Mouse (Mus musculus): ENCODE results near the gene Ppp1r10. TPM values are rescaled to one million over a fixed set of nuclear protein-coding genes. Genes with fewer than 3 reads are reported as not detected.
"Not testable (repeated sequence)": the region's sequence is repeated elsewhere in the genome, so short reads cannot be mapped to it uniquely, and the experiment has no call there.

Gene Ppp1r10
- total RNA-seq, 2 experiments from 2014 or later: 15.6 to 34.8 TPM

DNA sequence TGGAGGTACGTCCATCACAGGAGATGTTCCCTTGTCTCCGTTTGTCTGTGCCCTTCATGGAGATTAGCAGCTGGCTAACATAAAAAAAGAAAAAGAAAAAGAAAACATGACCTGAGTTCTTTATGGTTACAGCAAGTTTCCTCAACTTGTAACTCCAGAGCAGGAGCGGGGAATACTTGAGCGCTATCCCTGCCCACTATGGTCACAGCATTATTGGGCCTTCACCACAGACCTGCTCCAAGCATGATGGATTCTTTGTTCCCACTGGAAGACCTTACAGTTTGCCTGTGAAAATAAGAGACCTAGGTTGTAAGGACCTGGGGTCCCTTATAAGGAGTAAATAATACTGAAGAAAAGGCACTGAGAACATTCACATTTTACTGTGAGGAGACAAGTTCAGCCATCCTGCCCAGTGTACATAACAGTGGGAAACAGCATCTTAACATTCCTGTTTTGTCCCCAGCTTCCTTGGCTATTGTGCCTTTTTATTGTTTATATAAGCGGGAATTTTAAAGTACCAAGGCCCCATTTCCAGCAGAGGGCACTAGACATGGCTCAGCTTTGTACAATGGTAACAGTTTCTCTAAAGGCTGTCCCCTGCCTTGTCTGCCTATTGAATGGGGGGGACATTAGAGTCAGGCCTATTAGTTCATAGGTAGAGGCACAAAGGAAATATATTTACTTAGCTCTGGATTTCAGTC is 4.8 kb downstream of the Ppp1r10 start:
- intact Hi-C loops (cut with DNase I): no loop called here
- no peak for DNase-seq
- Histone ChIP-seq H3K27ac (peak overlapping the region; percentile 94; the same call in 1 of the 2 replicates), H3K4me3 (no peak overlapping the region; the same call in 1 of the 2 replicates)
- peak; percentile 67 for TF ChIP-seq CTCF (IDR thresholded peaks at IDR 0.05)

DNA sequence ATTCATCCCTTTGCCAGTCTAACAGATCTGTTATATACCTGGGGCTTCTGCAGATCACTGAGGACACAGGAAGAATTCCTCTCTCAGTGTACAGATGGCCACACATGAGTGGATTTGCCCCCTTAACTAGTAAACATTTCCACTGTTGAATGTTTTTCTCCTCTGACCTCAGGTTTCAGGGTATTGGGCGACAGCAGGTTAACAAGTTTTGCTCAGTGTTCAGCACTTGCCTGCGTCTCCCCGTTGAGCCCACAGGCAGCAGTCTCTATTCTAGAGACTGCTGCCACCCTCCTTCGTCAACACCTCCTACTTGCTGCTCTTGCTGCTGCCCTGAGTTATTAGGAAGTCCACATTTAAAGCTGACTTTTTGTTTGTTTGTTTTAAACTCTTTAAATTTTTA is 5.5 kb downstream of the Ppp1r10 start:
- Histone ChIP-seq H3K4me3 (no peak overlapping the region), H3K27ac (peak overlapping the region; percentile 94; the same call in 1 of the 2 replicates)
- no peak for TF ChIP-seq CTCF (IDR thresholded peaks at IDR 0.05)
- DNase-seq: no peak
- intact Hi-C loops (cut with DNase I): no loop called here

DNA sequence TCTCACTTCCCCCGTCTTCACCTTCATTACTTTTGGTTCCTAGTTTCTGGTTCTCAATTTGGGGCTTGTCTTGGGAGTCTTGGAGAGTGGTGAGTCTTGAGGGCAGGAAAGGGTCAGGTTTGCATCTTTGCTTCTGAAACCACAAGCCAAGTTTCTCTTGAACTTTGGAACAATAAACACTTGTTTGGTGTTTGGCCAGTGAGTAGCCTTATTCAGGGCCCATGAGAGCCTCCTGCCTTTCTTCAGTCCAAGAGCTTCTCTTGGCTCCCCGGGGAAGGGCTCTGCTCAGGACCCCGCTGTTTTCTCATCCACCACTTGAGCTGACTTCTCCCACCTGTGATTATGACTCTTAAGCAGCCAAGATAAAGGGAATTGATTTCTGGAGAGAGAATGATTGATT is 6.3 kb downstream of the Ppp1r10 start:
- no peak overlapping the region for H3K4me3 ChIP-seq
- intact Hi-C loops (cut with DNase I): no loop called here
- TF ChIP-seq CTCF (IDR thresholded peaks at IDR 0.05): no peak
- peak overlapping the region; percentile 29; the same call in 1 of the 2 replicates for H3K27ac ChIP-seq
- DNase-seq: no peak

DNA sequence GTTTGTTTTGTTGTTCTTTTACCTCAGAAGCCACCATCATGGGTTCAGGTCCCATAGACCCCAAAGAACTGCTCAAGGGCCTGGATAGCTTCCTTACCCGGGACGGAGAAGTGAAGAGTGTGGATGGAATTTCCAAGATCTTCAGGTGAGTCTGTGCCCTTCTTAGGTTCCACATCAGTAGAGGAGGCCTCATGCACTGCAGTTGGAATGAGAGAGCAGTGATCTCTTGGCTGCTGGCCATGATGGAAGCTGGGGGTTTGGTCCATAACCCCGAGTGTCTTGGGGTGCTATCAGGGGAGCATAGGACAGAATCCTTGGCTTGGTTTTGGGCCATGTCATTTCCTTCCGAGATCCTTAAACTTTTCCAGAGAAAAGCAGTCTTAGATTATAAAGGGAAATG is 7.0 kb downstream of the Ppp1r10 start:
- Histone ChIP-seq H3K4me3 (no peak overlapping the region), H3K27ac (no peak overlapping the region; the same call in 1 of the 2 replicates)
- intact Hi-C loops (cut with DNase I): no loop called here
- no peak for DNase-seq
- no peak for TF ChIP-seq CTCF (IDR thresholded peaks at IDR 0.05)

DNA sequence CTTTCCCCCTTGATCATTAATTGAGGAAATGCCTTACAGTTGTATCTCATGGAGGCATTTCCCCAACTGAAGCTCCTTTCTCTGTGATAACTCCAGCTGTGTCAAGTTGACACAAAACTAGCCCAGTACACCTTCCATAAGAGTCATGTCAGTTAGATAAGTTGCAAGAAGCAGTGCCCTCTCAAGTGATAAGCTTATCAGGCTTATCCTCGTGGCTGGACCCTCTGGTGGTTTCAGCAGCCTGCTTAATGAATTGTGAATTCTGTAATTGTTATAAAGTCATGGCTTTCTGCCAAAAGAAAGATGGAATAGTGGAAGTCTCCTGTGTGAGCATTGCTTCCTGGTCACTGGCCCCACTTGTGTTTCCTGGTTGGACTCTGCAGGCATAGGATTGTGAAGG is 11.2 kb downstream of the Ppp1r10 start:
- DNase-seq: no peak
- intact Hi-C loops (cut with DNase I): no loop called here
- H3K27ac ChIP-seq: no peak overlapping the region
- TF ChIP-seq CTCF (IDR thresholded peaks at IDR 0.05): no peak
- H3K4me3 ChIP-seq: no peak overlapping the region

DNA sequence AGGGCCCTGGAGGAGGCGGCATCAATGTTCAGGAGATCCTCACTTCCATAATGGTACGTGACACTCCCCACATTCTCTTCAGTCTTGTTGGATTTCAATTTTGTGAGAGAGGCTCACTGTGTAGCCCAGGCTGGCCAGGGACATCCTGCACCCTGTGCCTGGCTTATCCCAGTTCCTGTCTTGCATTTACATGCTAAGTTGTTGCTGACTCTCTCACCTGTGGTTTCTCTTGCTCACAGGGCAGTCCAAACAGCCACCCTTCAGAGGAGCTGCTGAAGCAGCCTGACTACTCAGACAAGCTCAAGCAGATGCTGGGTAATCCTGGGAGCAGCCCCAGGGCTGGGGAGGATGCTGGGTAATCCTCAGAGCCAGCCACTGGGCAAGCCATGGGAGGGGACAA is 13.3 kb downstream of the Ppp1r10 start:
- DNase-seq: no peak
- no peak for TF ChIP-seq CTCF (IDR thresholded peaks at IDR 0.05)
- intact Hi-C loops (cut with DNase I): no loop called here

DNA sequence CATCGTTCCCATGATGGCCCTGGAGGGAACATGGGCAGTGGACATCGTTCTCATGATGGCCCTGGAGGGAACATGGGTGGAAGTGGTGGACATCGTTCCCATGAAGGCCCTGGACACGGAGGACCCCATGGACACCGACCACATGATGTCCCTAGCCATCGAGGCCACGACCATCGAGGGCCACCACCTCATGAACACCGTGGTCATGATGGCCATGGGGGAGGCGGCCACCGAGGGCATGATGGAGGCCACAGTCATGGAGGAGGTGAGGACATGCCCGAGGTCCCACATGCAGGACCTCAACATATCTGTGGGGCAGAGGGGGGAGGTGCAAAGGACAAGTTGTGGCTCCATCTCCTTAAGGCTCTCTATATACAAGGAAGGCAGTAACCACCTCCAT is 14.4 kb downstream of the Ppp1r10 start:
- Histone ChIP-seq H3K27ac (no peak overlapping the region), H3K4me3 (no peak overlapping the region)
- intact Hi-C loops (cut with DNase I): no loop called here
- DNase-seq: no peak
- no peak for TF ChIP-seq CTCF (IDR thresholded peaks at IDR 0.05)

More for the DNA sequence above, 13.3 kb downstream of the Ppp1r10 start:
- Histone ChIP-seq H3K27ac (no peak overlapping the region), H3K4me3 (no peak overlapping the region)

DNA sequence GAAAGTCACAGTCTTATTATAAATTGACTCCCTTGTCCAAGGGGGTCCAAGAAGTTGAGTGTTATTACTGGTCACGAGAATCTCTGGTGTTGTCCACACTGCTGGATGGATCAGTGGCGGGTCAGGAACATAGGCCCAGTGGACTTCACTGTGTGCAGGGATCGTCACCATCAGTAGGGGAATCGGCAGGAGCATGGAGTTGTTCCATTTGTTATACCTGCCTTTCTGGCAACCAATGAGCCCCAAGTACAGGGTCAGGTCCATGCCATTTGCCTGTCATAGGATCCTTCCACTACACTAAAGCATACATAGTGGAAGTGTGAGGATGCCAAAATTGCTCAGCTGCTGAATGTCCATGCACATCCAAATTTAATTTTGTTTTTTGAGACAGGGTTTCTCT is 16.4 kb downstream of the Ppp1r10 start:
- TF ChIP-seq CTCF (IDR thresholded peaks at IDR 0.05): no peak
- intact Hi-C loops (cut with DNase I): no loop called here
- no peak overlapping the region for H3K4me3 ChIP-seq
- no peak overlapping the region for H3K27ac ChIP-seq
- DNase-seq: no peak

DNA sequence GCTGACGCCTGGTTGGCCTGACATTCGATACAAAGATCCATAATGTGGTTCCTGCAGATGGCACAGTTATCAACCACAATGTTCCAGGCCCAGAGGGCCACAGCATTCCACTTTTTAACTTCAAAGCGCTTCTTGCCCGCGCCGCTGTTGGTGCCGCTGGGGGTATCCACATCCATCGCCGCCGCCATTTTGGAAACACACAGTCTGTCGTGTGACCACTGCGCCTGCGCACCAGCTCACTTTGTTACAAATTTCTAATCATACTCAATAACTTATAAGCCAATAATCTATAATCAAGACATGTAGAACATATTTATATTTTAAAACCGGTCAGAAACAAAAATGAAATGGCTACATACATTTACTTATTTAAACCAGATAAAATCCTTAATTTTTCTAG is 19.5 kb downstream of the Ppp1r10 start:
- H3K27ac ChIP-seq; intact Hi-C loops (cut with DNase I); DNase-seq; H3K4me3 ChIP-seq: not testable (repeated sequence)

DNA sequence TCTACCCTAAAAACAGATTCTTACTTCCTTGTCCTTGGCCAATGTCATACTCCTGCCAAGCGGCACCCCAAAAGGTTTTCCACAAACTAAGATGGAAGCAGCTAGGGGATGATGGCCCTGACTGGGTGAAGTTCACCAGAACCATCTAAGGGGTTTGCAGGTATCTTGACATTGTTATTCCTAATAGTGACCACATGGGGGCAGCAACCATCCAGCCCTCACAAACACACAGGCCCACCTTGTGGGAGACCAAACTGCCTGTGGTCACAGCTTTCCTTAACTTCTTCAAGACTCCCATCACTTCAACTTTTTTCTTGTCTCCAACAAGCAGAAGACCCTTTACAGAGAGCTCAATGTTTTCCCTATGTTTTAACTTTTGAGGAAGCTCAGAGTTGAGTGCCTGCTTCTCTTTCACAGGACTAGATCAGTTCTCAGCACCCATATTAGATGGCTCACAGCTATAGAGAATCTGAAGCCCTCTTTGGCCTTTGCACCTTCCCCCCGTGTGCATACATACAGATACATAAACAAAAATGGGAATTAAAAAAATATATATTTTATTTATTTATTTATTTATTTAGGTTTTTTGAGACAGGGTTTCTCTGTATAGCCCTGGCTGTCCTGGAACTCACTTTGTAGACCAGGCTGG is 21.6 kb downstream of the Ppp1r10 start:
- intact Hi-C loops (cut with DNase I): loop anchor here (2.0 kb wide), 1 partner anchor 55 kb away; no protein-coding TSS in a partner anchor
- no peak overlapping the region for H3K27ac ChIP-seq
- DNase-seq: peak; percentile 42
- peak; percentile 87 for TF ChIP-seq CTCF (IDR thresholded peaks at IDR 0.05)
- H3K4me3 ChIP-seq: no peak overlapping the region

DNA sequence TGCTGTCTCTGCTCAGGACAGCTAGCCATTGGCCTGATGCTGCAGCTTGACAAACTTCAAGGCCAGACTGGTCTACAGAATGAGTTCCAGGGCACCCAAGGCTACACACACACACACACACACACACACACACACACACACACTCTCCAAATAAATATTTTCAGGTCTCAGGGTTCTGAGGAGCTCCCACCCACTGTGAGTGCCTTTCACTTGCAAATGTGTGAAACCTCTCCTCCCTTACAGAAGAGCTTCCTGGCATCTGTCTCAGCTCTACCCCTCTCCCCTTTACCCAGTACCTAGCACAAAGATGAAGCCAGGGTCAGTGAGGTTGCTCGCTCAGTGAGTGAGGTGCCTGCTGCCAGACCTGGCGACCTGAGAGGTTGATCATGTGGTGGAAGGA is 22.9 kb downstream of the Ppp1r10 start:
- intact Hi-C loops (cut with DNase I): loop anchor here (2.0 kb wide), 1 partner anchor 54 kb away; no protein-coding TSS in a partner anchor
- Histone ChIP-seq H3K27ac (no peak overlapping the region), H3K4me3 (no peak overlapping the region)
- DNase-seq: no peak
- no peak for TF ChIP-seq CTCF (IDR thresholded peaks at IDR 0.05)

DNA sequence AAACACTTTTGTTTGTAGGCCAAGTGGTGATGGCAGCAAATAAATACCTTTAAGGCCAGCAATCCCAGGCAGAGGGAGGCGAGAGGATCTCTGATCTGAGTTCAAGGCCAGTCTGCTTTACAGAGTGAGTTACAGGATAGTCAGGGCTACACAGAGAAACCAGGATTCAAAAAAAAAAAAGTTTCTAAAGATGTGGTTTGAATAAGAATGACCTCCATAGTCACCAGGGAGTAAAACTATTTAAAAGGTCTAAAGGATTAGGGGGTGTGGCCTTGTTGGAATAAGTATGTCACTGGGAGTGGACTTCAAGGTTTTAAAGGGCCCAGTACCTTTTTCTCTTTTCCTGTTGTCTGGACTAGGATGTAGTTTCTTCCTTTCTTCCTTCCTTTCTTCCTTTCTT is 23.7 kb downstream of the Ppp1r10 start:
- no peak for DNase-seq

DNA sequence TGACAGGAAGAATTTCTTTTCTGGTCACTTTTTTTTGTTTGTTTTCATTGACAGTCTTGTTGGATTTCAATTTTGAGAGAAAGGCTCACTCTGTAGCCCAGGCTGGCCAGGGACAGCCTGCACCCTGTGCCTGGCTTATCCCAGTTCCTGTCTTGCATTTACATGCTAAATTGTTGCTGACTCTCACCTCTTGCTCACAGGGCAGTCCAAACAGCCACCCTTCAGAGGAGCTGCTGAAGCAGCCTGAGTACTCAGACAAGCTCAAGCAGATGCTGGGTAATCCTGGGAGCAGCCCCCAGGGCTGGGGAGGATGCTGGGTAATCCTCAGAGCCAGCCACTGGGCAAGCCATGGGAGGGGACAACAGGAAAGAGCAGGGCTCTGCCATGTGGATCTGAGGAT is 34.7 kb downstream of the Ppp1r10 start:
- H3K4me3 ChIP-seq; H3K27ac ChIP-seq; intact Hi-C loops (cut with DNase I); DNase-seq: not testable (repeated sequence)

More for the DNA sequence above, 23.7 kb downstream of the Ppp1r10 start:
- TF ChIP-seq CTCF (IDR thresholded peaks at IDR 0.05): no peak
- no peak overlapping the region for H3K27ac ChIP-seq
- no peak overlapping the region for H3K4me3 ChIP-seq
- intact Hi-C loops (cut with DNase I): loop anchor here (2.0 kb wide), 1 partner anchor 53 kb away; no protein-coding TSS in a partner anchor

DNA sequence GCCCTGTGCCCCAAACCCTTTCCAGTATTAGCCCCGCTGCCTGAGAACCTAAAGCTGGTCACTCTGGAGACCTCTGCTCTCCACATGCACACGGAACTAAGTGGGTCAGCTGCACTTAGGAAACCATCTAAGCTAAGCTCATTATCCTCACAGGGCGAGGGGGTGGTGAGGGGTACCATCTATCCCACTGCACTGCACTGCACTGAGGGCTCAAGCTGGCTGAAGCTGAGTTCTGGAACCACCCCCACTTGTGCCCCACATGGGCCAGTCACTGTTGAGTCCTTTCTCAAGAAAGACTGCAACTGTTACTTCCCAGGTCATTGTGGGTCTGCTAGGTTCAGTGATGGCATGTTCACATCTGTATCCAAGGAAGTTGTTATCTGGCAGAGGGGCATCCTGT is 36.3 kb downstream of the Ppp1r10 start:
- intact Hi-C loops (cut with DNase I); DNase-seq; H3K4me3 ChIP-seq; H3K27ac ChIP-seq: not testable (repeated sequence)
